Mouse (Mus musculus) E14TG2a.4 (cell line): ENCODE results near the gene Snca.
"Not testable (repeated sequence)": the region's sequence is repeated elsewhere in the genome, so short reads cannot be mapped to it uniquely, and the experiment has no call there.

Experiments
- H3K27me3 ChIP-seq: 2 replicates; pipeline ENCODE4 v1.6.1; 2014; ENCODE audit warnings: low read length, control low read depth; ENCODE audit not compliant: insufficient read depth
- H3K36me3 ChIP-seq: 2 replicates; pipeline ENCODE4 v1.6.1; 2014; ENCODE audit warnings: low read length, control low read depth; ENCODE audit not compliant: insufficient read depth
- H3K4me1 ChIP-seq: replicated peaks from 2 replicates; pipeline ENCODE4 v1.6.1; 2014; ENCODE audit warnings: low read depth, low read length, control low read depth
- H3K4me3 ChIP-seq: replicated peaks from 2 replicates; pipeline ENCODE4 v1.5.1; 2014; ENCODE audit warnings: mild to moderate bottlenecking, low read length
- H3K9me3 ChIP-seq: 2 replicates; pipeline ENCODE4 v1.6.1; 2014; ENCODE audit warnings: low read length, control low read depth
- CTCF ChIP-seq: conservative IDR thresholded peaks from 2 replicates; pipeline ENCODE4 v1.5.1; 2014; ENCODE audit warnings: low read length
- NANOG ChIP-seq: IDR thresholded peaks from 2 replicates; pipeline ENCODE4 v1.6.1; 2014; ENCODE audit warnings: borderline replicate concordance, low read length, mixed read lengths
- POU5F1 ChIP-seq: IDR thresholded peaks from 2 replicates; pipeline ENCODE4 v1.6.1; 2014; ENCODE audit warnings: low read length, borderline replicate concordance

The Snca gene

GRCm38 (mm10) chr6:60745965-60746364, 83.7 kb downstream of the Snca start:
- no peak for TF ChIP-seq CTCF
- no peak for TF ChIP-seq POU5F1
- TF ChIP-seq NANOG = no peak
- Histone ChIP-seq H3K27me3 (no peaks in the 10 kb centered on the region), H3K36me3 (no peaks in the 10 kb centered on the region), H3K4me1 (no peaks in the 10 kb centered on the region), H3K9me3 (no peaks in the 10 kb centered on the region), H3K4me3 (no peak overlapping the region)

DNA sequence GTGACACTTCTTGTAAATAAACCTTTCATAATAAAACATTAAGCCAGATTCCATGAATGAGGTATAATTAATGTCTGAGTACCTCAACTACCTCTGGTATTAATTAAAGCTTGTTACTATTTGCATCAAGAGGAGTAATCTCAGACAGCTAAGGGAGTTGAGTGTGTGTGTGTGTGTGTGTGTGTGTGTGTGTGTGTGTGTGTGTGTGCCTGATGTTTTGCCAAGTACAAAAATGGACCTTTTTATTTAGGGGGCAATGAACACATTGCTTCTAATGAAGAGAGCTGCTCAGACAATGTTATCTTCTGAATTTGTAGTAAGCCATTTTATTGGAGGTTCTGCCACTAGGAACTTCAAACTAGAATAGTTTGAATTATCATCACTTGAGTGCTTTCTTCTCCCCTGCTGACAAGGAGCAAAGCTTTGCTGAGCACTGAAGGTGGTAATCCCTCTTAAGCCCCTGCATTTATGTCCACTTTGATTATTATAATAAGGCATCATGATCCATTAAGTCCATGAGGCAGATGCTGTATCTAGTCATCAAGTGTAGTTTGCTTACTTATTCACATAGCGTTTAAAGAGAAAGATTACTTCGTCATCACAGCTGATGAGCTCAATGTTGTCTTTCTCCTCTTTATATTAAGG, 88.1 kb downstream of the Snca start:
- TF ChIP-seq NANOG (no peak), CTCF (no peak), POU5F1 (no peak)
- no peak overlapping the region for H3K4me3 ChIP-seq
- H3K36me3 ChIP-seq = no peaks in the 10 kb centered on the region
- no peaks in the 10 kb centered on the region for H3K4me1 ChIP-seq
- no peaks in the 10 kb centered on the region for H3K27me3 ChIP-seq
- H3K9me3 ChIP-seq = no peaks in the 10 kb centered on the region

DNA sequence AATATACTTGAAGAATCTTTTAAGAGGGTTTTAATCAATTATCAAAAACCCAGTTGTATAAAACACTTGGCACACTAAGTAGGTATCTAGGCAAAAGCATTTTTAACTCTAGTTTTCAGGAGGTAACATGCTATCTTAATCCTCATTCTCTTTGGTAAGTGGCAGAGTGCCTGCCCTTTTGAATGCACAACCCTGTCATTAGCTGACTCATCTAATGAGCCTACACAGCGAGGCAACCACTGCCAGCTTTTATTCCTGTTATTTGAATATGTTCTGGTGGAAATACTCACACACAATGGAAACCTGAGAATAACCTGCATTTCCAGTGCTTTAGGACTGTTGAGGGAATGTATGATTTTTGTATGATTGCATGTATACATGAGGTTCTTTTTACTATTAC, 89.9 kb downstream of the Snca start:
- no peaks in the 10 kb centered on the region for H3K4me1 ChIP-seq
- H3K9me3 ChIP-seq = no peaks in the 10 kb centered on the region
- no peak for TF ChIP-seq NANOG
- no peak for TF ChIP-seq POU5F1
- no peak for TF ChIP-seq CTCF
- no peak overlapping the region for H3K4me3 ChIP-seq
- no peaks in the 10 kb centered on the region for H3K27me3 ChIP-seq
- H3K36me3 ChIP-seq = no peaks in the 10 kb centered on the region

DNA sequence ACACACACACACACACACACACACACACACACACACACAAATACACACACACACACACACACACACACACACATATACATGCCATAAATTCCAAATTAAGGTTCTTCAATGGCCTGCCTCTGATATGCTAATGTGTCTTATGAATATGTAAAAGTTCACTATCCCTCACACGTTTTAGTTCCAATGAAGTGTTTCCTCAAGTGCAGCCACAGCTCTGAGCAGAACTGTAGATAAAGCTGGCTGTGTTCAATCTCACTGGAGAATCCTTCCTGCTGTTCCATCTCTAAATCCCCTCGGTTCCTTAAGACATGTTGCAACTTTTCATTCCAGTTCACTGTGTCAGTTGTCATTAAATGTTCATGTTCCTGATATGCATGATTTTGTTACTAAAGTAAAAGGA, 98.5 kb downstream of the Snca start:
- Histone ChIP-seq H3K4me3 (no peak overlapping the region), H3K4me1 (no peaks in the 10 kb centered on the region), H3K27me3 (no peaks in the 10 kb centered on the region), H3K36me3 (no peaks in the 10 kb centered on the region), H3K9me3 (no peaks in the 10 kb centered on the region)
- no peak for TF ChIP-seq CTCF
- no peak for TF ChIP-seq NANOG
- TF ChIP-seq POU5F1 = no peak

DNA sequence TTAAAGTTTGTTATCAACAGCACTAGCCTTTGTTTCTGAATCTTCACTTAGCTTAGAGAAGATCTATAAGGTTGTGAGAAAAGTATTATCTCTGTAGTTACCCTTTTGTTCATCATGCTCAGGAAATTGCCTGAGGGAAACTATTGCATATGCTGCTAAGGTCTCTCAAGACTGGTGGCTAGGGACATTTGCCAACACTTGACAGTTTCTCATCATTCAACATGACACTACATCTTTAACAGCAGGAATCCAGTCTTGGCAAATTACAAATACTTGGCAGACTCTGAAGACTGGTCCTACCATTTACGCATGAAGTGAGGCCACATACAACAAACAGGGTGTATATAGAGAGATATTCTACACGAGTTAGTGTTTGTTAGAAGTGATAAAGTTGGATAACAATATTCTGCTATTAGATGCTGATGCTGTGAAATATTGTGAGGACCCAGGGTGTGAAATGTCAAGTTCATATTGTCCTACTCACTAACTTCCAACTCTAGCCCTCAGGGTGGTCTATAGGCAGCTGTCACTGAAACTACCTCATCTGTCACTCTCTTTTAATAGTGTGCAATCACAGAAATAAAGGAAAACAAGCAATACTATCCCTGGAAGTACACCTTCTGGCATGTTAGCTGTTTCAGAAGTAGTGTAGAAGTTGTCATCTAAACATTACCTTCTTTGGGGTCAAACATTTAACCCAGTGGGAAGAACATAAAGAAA, 105.4 kb downstream of the Snca start:
- no peak for TF ChIP-seq CTCF
- H3K9me3 ChIP-seq = no peaks in the 10 kb centered on the region
- H3K4me3 ChIP-seq = no peak overlapping the region
- H3K36me3 ChIP-seq = no peaks in the 10 kb centered on the region
- H3K27me3 ChIP-seq = no peaks in the 10 kb centered on the region
- H3K4me1 ChIP-seq = no peaks in the 10 kb centered on the region

DNA sequence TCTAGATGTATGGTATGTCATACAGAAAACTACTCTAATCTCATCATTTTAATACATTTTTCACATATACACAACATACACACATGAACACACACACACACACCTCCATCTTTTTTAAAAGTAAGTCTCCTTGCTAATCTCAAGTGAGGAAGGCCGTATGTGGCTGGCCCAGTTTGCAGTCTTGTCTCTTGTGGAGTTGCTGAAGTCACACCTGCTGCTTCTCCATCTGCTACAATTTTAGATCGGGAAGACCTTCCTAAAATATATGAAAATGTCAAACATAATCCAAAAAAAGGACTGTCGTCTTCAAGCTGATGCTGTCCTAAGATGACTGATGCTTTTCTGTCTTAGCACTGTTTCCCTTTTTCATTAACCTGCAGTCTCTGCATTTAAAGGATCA, 112.1 kb downstream of the Snca start:
- no peak overlapping the region for H3K4me3 ChIP-seq

DNA sequence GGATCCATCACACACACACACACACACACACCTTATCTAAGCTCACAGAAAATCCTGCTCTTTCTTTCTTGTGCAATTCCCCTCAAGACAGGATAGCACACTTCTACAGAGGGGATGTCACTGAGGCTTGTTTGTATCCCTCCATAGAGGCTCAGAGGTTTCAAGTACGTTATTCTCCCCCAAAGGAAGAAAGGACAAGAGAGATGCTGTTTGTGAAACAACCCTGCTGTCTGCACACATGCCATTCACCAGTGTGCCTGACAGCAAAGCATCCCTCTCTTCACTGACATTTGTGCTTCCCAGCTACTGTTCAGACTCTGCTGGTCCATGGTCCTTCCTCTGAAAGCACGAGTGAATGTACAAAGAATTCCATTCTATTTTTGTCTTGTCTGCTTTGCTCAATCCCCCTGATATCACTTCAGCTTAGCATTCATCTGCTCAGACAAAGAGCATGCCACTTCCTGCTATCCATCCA, 119.6 kb downstream of the Snca start:
- no peaks in the 10 kb centered on the region; the same call in 1 of the 2 replicates for H3K9me3 ChIP-seq
- no peak for TF ChIP-seq CTCF
- TF ChIP-seq POU5F1 = no peak
- TF ChIP-seq NANOG = no peak
- no peaks in the 10 kb centered on the region for H3K4me1 ChIP-seq
- H3K36me3 ChIP-seq = no peaks in the 10 kb centered on the region
- H3K4me3 ChIP-seq = no peak overlapping the region
- H3K27me3 ChIP-seq = no peaks in the 10 kb centered on the region

More for the DNA sequence above, 112.1 kb downstream of the Snca start:
- no peaks in the 10 kb centered on the region for H3K36me3 ChIP-seq
- no peaks in the 10 kb centered on the region for H3K27me3 ChIP-seq
- TF ChIP-seq CTCF (no peak), POU5F1 (no peak), NANOG (no peak)
- no peaks in the 10 kb centered on the region for H3K4me1 ChIP-seq
- no peaks in the 10 kb centered on the region; the same call in 1 of the 2 replicates for H3K9me3 ChIP-seq

DNA sequence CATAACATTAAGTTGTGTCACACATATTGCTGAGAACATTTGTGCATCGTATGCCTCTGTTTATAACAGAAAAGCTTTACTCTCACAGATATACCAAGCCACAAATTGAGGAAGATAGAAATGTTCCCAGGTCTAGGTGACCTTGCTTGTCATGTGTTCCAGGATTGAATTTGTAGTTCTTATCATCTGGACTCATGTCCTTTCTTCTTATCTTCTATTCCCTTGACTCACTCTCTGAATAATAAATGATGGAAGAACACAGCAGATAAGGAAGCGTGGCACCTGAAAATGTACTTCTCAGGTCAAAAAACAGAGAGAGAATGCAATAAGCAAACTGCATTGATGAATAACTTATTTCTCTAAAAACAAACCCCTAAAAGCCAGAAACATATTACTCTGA, 131.6 kb downstream of the Snca start:
- Histone ChIP-seq H3K4me3 (no peak overlapping the region), H3K4me1 (no peaks in the 10 kb centered on the region), H3K36me3 (no peaks in the 10 kb centered on the region), H3K9me3 (no peaks in the 10 kb centered on the region; the same call in 1 of the 2 replicates), H3K27me3 (no peaks in the 10 kb centered on the region)
- TF ChIP-seq POU5F1 (no peak), CTCF (no peak), NANOG (no peak)

- not testable (repeated sequence) for H3K27me3 ChIP-seq, H3K4me3 ChIP-seq
- peaks cover 25% of the 10 kb centered on the region for H3K9me3 ChIP-seq
Measured at GRCm38 (mm10) chr6:60687048-60687447, 142.6 kb downstream of the Snca start.

More at GRCm38 (mm10) chr6:60687048-60687447, 142.6 kb downstream of the Snca start:
- H3K4me1 ChIP-seq, H3K36me3 ChIP-seq: not testable (repeated sequence)
